Mouse (Mus musculus) testis, postnatal 10 days (tissue): ENCODE measurements around the gene Ppid.
A peak's percentile ranks its signal among the peaks of the same experiment; 100 is the strongest.
"Not testable (repeated sequence)": the region's sequence is repeated elsewhere in the genome, so short reads cannot be mapped to it uniquely, and the experiment has no call there.

ENCODE experiments used
- DNase-seq: peaks from one replicate; pipeline ENCODE4 v3.0.0; 2021; ENCODE audit warnings: low spot score

Ppid gene

DNA sequence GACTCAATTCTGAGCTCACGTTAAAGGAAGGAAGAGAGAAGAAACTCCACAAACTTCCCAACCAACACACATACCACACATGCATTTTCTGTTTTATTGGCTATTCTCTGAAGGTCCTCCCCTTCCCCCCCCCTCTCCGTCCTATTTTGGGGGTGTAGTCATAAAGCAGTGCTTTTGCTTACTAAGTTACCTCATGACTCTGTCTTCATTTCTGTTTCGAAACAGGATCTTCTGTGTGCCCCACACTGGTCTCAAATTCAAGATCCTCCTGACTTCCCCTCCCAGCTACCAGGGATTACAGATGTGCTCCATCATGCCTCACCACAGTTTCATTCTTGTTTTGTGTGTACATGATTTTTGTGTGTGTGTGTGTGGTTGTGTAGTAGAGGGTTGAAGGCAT lies 18.7 kb upstream of the Ppid start:
- DNase-seq = no peak

DNA sequence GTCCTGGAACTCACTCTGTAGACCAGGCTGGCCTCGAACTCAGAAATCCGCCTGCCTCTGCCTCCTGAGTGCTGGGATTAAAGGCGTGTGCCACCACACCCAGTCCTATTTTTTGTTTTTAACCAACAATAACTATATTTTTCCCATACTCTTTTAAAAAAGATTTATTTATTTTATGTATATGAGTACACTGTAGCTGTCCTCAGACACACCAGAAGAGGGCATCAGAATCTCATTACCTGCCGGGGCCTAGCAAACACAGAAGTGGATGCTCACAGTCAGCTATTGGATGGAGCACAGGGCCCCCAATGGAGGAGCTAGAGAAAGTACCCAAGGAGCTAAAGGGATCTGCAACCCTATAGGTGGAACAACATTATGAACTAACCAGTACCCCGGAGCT lies 17.8 kb upstream of the Ppid start:
- DNase-seq = not testable (repeated sequence)

DNA sequence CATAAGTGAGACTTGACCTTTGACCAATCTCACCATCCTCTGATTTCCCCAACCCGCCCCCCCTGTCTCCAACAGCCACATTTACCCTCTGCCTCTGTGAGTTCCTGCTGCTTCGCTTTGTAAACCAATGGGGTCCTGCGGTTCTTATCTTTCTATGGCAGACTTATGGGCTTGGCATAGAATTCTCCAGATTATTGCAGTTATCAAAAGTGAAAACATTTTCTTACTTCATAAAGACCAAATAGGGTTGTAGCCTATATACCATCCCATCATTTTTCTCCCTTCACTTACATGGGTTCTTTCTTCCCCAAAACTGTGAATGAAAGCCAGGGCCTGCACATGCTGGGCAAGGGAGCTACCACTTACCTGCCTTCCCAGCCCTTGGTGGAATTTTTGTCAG lies 16.8 kb upstream of the Ppid start:
- no peak for DNase-seq

DNA sequence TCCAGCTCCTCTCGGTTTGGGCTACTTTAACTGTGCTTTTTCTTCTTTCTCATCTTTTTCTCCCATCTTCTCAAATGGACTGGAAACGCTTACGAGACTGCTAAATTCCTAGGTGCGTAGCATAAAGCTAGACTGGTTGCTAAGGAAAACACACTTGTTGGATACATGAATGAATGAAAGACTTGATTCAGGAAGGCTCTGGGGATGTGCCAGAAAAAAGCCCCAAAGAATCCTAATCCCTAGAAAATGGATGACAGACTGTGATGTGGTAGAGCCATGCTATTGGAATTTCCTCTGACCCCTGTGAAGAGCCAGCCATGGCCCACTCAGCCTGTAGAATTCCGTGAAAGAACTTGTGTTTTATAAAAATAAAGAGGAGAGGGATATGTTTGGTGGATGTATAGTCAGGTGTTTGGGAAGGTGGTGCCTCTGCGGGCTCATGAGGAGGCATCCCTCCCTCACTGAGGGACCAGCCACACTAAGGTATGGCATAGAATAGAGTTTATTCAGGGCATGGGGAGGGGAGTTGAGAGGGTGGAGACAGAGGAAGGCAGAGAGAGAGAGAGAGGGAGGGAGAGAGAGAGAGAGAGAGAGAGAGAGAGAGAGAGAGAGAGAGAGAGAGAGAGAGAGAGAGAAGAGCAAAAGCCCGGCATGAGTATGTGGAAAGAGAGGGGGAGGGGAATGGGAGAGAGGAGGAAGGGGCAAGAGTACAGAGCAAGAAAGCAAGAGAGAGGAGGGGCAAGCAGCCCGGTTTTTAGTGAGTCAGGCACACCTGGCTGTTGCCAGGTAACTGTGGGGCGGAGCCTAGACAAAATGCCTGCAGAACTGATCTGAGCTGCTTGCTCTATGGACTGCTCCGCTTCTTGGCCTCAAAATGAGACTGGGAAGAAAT lies 15.3 kb upstream of the Ppid start:
- no peak for DNase-seq

DNA sequence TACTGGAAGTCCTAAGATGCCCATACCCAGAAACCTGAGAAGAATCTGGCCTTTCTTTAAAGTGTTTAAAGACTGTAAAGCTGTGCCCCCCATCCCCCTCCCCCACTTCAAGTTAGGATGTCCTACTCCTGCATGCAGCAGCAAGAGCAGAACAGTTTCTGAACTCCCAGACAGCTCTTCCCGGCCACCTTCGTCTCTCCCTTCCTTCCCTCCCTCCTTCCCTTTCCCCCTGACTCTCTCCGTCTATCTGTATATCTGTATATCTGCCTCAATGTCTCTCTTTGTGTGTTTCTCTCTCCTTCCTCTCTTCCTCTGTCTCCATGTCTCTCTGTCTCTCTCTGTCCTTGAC lies 14.7 kb upstream of the Ppid start:
- DNase-seq = no peak

DNA sequence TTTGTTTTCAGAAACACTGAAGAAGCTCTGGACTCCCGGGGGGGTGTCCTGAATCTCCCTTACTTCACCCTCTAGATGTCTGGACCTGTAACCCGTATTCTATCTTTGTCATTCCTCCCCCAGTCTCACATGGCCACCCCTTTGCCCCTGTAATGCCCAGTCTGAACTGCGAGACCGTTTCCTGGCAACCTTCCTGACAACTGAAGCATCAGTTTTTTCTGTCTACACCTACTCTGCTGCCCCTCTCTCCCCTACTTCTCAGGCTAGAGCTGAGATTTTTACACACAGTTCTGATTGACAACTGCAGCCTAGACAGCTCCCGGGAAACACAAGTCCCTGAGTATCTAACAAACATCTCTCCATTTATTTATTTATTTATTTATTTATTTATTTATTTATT lies 14.3 kb upstream of the Ppid start:
- DNase-seq = no peak

DNA sequence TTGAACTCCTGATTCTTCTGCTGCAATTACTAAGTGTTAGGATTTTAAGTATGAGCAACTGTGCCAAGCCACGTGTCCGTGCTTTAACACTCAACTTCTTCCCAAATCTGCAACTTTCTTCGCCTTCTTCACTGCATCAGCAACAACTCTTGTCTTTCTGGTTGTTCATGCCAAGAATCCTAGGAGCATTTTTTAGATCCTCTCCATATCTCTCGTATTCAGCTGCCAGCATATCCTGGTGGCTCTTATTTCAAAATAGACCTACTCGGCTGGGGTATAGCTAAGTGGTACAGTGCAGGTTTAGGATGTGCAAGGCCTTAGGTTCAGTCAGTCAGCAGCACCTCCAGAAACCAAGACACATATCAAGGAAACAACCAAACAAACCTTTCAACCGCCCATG lies 13.5 kb upstream of the Ppid start:
- no peak for DNase-seq

DNA sequence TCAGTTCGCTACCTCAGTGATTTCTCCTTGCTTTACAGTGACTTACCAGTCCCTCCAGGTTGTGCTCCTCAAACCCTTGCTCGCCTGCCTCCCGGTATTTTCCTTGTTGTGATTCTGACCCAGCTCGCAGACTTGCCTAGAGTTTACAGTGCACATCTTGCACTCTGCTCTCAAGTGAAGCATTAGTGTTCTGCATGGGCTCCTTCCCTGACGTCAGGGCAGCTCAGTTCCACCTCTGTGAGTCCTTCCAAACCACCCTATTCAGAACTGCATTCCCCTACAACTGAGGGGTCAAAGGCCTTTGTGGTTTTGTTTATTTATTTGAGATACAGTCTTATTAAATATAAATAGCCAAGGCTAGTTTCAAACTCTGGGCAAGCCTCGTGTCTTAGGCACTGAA lies 13.0 kb upstream of the Ppid start:
- no peak for DNase-seq

DNA sequence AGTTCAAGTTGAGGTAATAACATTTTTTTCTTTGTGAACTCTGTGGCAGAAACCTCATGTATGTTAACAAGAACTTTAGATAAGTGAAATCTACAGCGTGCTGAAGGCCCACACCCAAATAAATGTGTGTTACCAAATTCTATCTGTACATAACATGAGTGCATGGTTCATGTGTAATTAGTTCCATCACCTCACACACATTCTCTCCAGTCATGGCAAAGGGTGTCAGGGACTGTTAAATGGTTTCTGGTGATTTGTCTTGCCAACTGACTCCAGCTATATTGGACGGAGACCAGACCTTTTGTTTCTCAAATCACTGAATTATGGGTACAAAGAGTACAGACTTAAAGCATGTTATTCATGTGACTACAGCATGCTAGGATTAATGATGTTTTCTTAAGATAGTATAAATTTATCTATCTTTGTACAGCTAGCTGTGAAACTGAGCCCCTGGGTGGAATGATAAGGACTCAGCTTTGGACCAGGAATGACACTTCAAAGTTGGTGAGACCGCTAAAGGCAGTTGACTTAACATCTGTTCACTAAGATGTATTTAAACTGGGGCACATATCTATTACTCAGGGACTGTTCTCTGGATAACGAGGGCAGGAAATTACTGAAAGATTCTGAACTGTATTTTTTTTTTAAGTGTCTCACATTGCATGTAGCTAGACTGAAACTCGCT lies 11.1 kb upstream of the Ppid start:
- DNase-seq = no peak

DNA sequence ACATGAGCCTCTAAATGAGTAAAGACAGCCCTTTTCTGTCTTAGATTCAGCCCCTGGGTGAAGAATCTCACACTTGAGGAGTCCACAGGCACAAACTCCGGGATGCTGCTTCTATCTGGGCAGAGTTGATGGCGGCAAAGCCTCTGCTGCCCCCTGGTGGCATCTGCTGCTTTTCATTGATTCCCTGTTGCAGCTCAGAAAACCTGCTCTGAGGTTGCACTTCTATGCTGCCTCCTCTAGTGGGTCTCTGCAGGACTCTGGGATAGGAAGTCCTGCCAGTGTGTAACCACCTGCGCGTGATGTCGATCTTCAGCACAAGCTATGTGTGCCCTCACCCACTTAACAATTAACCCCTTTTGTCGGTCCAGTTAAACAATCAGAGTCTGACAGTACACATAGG lies 4.3 kb upstream of the Ppid start:
- peak; percentile 93 for DNase-seq

DNA sequence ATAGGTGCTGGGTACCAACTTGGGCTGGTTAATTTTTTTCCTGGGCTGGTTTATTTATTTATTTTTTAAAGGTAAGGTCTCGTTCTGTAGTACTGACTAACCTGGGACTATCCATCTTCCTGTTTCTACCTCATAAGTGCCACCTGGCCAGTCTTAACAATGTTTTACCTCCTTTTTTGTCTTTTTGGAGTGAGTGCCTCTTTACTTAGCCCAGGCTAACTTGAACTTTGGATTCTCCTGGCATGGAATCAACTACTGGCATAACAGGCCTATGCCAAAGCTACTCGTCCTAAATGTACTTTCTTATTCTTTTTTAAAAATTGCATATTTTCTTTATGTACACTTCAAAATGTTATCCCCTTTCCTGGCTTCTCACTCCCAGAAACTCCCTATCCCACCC lies 1.5 kb upstream of the Ppid start:
- no peak for DNase-seq

DNA sequence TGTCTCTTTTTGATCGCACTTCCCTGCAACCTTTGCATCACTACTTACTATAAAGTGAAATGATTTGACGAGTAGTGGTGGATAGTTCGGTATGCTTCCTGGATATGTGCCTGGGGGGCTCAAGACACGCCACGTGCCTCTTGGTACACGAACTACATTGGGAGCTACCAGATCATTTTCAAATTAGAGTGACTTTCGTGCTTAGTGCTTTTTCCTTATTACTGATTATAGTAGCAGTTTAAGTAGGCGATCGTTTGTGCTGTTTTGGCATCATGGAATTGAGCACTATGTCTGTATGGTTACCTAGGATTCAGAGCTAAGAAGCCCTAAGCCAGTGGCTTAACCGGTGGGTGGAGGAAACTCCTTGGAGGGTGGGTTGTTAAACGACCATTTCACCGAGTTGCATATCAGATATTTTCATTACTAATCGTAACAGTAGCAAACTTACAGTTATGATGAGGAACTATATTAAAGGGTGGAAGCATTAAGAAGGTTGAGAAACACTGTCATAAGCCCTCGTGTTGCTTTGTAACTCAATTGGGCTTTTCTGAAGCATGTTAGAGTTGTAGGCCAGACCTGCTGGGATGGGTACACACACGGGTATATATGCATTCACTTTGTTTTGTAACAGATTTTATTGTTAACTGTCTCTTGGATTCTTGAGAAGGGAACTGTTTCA lies 790 bp downstream of the Ppid start:
- no peak for DNase-seq

DNA sequence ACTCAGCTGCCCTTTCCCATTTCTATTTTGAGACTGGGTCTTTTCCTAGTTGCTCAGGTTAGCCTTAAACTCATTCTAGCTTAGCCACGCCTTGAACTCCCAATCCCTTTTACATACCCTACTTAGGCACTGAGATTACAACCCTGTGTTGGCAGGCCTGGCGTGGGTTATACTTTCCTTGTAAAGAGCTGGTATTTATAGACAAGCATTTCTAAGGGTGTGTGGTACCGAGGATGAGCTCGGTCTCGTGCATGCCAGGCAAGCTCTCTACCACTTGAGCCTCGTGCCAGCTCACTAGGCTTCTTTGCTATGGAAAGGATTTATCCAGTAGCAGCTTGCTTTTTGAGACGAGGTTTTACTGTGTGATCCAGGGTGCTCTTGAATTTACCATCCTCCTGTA lies 4.3 kb downstream of the Ppid start:
- DNase-seq = no peak

DNA sequence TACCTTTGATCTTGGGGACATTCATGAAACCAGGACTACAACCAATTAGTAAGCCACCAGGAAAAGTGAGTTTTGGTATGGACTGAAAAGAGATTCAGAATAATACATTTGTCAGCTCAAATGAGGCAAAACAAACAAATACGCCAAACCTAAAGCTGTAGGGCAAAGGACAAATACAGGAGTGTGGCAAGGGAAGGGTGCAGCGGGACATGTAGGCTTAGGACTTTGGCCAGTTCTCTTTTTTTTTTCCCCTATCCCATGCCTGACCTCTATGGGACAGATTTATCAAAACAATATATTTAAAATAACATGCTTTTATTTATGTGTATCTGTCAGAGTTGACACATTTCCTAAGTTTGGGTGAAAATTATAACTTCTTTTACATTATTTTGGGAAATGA lies 18.7 kb downstream of the Ppid start:
- DNase-seq = no peak

DNA sequence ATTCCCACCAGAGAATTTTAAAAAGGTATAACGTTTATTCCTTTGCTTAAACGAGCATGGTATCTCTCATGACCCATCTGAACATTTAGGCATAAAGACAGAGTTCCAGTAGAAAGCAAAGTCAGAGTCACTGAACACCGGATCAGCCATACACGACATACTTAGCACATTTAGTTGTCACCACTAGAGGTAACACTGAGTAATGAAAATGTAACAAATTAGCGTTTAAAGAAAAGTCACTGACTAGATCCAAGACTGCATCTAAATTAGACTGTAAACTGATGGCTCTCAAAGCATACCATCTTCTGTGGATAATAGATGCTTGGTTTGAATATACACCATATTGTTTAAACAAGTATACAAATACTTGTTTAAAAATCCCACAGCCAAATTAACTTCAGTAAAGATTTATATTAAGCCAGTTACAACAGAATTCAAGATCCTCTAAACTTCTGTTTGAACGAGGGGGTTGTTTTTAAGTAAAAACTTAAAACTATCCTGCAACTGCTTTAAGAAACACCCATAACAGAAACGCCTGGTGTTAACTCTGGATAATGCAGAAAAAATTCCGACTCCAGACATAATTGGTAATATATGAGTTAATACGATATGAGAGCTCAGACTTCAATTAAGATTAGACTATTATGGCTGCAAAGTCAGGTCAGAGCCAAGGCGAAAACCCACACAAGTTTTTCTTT lies 36.5 kb downstream of the Ppid start:
- DNase-seq = no peak

DNA sequence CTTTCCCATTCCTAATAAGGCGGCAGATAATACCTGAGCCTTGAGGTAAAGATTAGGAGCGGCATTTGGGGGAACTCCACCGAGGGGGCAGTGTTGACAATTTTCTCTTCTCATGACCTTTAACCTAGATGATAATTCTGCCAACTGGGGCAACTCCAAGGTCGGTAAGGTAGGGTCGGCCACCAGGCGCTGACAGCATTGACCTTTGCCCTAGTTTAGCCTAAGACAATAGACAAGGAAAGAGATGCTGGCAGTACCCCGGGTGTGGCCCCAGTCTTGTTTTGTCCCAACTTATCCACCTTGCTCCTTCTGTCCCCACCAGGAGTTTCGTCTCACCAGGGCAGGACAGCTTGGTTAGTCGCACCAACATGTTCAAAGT lies 37.0 kb downstream of the Ppid start:
- no peak for DNase-seq

DNA sequence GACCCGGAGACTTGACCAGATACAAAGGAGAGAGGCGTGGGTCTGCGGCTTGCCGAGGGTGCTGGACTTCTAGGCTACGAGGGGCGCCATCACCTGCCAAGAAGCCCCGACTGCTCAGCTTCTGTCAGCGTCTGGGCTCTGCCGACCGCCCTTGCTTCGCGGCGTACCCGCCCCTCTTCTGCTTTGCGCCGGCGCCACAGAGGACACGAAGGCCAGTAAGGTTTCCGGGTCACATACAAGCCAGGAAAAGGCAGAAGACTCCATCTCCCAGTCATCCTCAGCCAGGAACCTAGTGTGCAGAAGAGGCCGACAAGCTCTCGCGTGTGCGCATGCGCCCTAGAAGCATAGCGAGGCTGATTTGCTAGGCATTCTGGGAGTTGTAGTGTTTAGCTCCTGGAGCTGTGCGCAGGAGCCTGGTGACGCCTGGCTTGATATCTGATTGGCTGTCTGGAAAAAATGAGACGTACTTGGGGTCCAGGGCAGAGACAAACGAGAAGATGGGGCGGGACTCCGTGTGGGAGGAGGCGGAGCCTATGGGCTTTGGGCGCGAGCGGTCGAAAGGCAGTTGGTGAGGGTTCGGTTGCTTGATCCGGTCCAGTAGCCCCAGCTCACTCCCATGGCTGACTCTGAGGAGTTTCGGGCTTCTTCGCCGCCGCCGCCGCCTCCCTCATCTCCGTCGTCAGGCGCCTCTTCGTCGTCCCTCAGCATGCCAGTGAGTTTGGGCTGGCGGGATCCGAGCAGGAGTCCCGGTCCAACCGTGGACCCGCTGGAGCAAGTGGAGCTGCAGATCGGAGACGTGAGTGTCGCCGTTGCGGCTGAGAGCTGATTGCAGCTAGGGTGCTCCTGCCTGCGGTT lies 37.6 kb downstream of the Ppid start, which contains the start of gene 4930579G24Rik:
TSS of gene 4930579G24Rik (plus strand) at position 519 of the 855 bp plus-strand sequence.
- peak; percentile 94 for DNase-seq

DNA sequence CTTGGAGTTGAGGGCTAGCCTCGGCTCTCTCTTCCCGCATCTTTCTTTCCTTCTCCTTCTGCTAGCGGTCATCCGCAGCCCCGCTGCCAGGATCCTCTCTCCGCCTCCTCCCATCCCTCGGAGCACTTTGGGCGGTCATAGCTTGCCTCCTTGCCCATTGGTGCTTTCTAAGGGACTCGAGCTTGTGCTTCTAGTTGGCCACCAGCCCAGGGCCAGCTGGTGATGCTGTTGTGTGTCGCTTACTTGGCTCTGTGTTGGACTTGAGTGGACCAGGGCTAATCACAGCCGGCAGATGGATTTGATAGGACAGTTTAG lies 38.2 kb downstream of the Ppid start, which contains the start of gene Etfdh:
TSS of gene Etfdh (minus strand) at position 85 of the 315 bp plus-strand sequence.
- peak; percentile 83 for DNase-seq

DNA sequence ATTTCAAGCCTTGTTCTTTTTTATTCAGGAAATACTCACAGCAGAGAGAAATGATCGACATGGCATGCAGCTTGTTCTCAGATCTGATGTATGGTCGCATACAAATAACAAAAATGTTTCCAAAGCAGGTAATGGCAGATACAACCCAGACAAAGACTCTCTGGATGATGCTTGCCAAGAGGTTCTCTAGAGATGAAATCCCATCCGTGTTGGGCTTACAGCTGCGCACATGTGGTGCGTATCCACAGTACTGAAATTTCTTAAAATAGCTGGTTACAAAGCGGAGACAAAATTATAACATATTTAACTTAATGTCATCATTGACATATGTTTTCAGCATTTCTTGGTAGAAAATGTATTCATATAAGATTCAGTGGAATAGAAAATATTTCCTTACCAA lies 61.0 kb downstream of the Ppid start:
- no peak for DNase-seq
